Mouse (Mus musculus): ENCODE results near the gene Agr3. TPM values are rescaled to one million over a fixed set of nuclear protein-coding genes. Genes with fewer than 3 reads are reported as not detected.

Gene Agr3
- polyA plus RNA-seq (2017; shearing (Covaris generic)), result not detected

DNA sequence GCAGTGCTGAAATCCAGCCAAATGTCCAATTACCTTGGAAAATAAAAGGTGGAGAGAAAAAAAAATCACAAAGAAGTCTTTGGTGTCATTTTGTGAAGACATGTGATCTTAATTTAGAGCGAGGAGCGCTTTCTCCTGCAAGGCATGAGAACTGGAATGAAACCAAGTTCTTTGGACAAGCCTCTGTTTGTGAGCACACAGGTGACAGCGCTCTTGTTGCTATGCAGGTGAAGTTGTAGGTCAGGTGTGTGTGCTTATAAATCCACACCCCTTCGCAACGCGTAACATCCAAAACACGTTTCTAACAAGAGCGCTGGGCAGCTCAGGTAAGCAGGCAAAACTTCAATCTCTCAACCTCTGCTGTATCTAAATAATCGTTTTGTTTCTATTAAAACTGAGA lies at the start of gene Agr3:
Agr3 (plus strand) TSS at position 219 of the 400 bp plus-strand sequence.

DNA sequence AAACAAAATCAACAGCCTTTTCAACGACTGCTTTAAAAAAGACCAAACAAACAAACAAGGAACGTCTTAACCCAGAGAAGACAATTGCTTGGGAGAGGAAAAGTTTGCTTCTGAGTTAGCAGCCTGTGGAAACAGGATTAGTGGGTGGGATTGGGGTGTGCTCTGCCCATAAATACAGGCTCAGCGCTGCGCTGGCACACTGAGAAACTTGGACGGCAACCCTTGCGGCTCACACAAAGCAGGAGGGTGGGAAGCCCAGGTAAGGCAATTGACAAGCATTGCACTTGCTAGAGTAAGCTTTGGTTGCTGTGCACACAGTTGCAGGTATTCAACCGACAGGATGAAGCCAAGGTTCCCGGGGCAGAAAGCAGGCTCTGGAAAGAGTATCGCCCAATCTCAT lies 67.3 kb downstream of the Agr3 start, which contains the start of gene Agr2:
Agr2 (plus strand) TSS at position 197 of the 400 bp plus-strand sequence.

Other genes with a start within 250 kb of the Agr3 start
- not detected for gene Agr2, start 67.3 kb downstream of the Agr3 start, polyA plus RNA-seq (2017; shearing (Covaris generic))
- 142 TPM for gene Tspan13, start 116.9 kb downstream of the Agr3 start, polyA plus RNA-seq (2017; shearing (Covaris generic))
- gene Ankmy2, start 231.5 kb downstream of the Agr3 start, polyA plus RNA-seq (2017; shearing (Covaris generic)), result 26.2 TPM
- 154 TPM for gene Bzw2, start 232.5 kb downstream of the Agr3 start, polyA plus RNA-seq (2017; shearing (Covaris generic))